Mouse (Mus musculus): Measurements from ENCODE around the gene Rpf2. TPM values are rescaled to one million over a fixed set of nuclear protein-coding genes. Genes with fewer than 3 reads are reported as not detected.
A peak's percentile ranks its signal among the peaks of the same experiment; 100 is the strongest.

Rpf2 gene
- polyA plus RNA-seq (2015; fragmentation: Nextera tagmentation; extraction: Ambion mirVana) = 36.2 and 36.6 TPM in 2 replicates

- Histone ChIP-seq H3K36me3 (ENCODE audit: control insufficient read depth, insufficient read depth) (peaks cover 48% of the 10 kb centered on the region), H3K4me1 (replicated peaks; ENCODE audit: control insufficient read depth, insufficient read depth, low read length) (0 out of 2 replicates have a peak, but pooled peaks cover 7% of the 10 kb centered on the region), H3K9me3 (ENCODE audit: control insufficient read depth) (no peaks in the 10 kb centered on the region), H3K4me3 (ENCODE audit: low read depth, low read length) (peak within 1 kb of the TSS; percentile 56), H3K4me2 (replicated peaks; ENCODE audit: low read depth) (peak within 1 kb of the TSS; percentile 67), H3K9ac (ENCODE audit: low read depth, low read length) (peak within 1 kb of the TSS; percentile 51), H3K27me3 (replicated peaks; ENCODE audit: control insufficient read depth, insufficient read depth, low read length) (no peaks in the 10 kb centered on the region), H3K27ac (ENCODE audit: low read depth, low read length) (peak within 1 kb of the TSS; percentile 36)
- under 1% methylated on average over 54 of the region's 54 CpGs for WGBS
- peak; percentile 87 for ATAC-seq
- TF ChIP-seq CTCF (IDR thresholded peaks at IDR 0.05; ENCODE audit: low read depth) = no peak
These were observed at the start of gene Rpf2 for GRCm38 (mm10) chr10:40246374-40247165. Gene Rpf2 (minus strand): TSS chr10:40247036.

- Histone ChIP-seq H3K4me1 (replicated peaks; ENCODE audit: control insufficient read depth, insufficient read depth, low read length) (no peaks in the 10 kb centered on the region), H3K9me3 (ENCODE audit: control insufficient read depth) (no peaks in the 10 kb centered on the region), H3K9ac (ENCODE audit: low read depth, low read length) (no peak overlapping the region), H3K36me3 (ENCODE audit: control insufficient read depth, insufficient read depth) (peaks cover 8% of the 10 kb centered on the region; the same call in 1 of the 2 replicates), H3K27ac (ENCODE audit: low read depth, low read length) (no peak overlapping the region), H3K27me3 (replicated peaks; ENCODE audit: control insufficient read depth, insufficient read depth, low read length) (no peaks in the 10 kb centered on the region), H3K4me3 (ENCODE audit: low read depth, low read length) (no peak overlapping the region), H3K4me2 (replicated peaks; ENCODE audit: low read depth) (no peak overlapping the region)
- 82% methylated on average over 6 of the region's 6 CpGs for WGBS
- no peak for TF ChIP-seq CTCF (IDR thresholded peaks at IDR 0.05; ENCODE audit: low read depth)
- no peak for ATAC-seq
These were observed 45.8 kb upstream of the Rpf2 start for GRCm38 (mm10) chr10:40292640-40293039.

GRCm38 (mm10) chr10:40286767-40287166, 39.9 kb upstream of the Rpf2 start:
- Histone ChIP-seq H3K4me2 (replicated peaks; ENCODE audit: low read depth) (no peak overlapping the region), H3K36me3 (ENCODE audit: control insufficient read depth, insufficient read depth) (peaks cover 7% of the 10 kb centered on the region), H3K4me3 (ENCODE audit: low read depth, low read length) (no peak overlapping the region), H3K27ac (ENCODE audit: low read depth, low read length) (no peak overlapping the region), H3K4me1 (replicated peaks; ENCODE audit: control insufficient read depth, insufficient read depth, low read length) (no peaks in the 10 kb centered on the region), H3K27me3 (replicated peaks; ENCODE audit: control insufficient read depth, insufficient read depth, low read length) (no peaks in the 10 kb centered on the region), H3K9ac (ENCODE audit: low read depth, low read length) (no peak overlapping the region), H3K9me3 (ENCODE audit: control insufficient read depth) (no peaks in the 10 kb centered on the region)
- no peak for ATAC-seq
- 79% methylated on average over 1 of the region's 1 CpGs for WGBS
- no peak for TF ChIP-seq CTCF (IDR thresholded peaks at IDR 0.05; ENCODE audit: low read depth)

- H3K9me3 ChIP-seq (ENCODE audit: control insufficient read depth) = no peaks in the 10 kb centered on the region
- no peaks in the 10 kb centered on the region for H3K27me3 ChIP-seq (replicated peaks; ENCODE audit: control insufficient read depth, insufficient read depth, low read length)
- H3K4me2 ChIP-seq (replicated peaks; ENCODE audit: low read depth) = no peak overlapping the region
- H3K4me1 ChIP-seq (replicated peaks; ENCODE audit: control insufficient read depth, insufficient read depth, low read length) = no peaks in the 10 kb centered on the region
- H3K27ac ChIP-seq (ENCODE audit: low read depth, low read length) = no peak overlapping the region
- ATAC-seq = no peak
- no peak overlapping the region for H3K9ac ChIP-seq (ENCODE audit: low read depth, low read length)
- peaks cover 4% of the 10 kb centered on the region; the same call in 1 of the 2 replicates for H3K36me3 ChIP-seq (ENCODE audit: control insufficient read depth, insufficient read depth)
- TF ChIP-seq CTCF (IDR thresholded peaks at IDR 0.05; ENCODE audit: low read depth) = no peak
- H3K4me3 ChIP-seq (ENCODE audit: low read depth, low read length) = no peak overlapping the region
- WGBS = 86% methylated on average over 1 of the region's 1 CpGs
These were observed 38.7 kb upstream of the Rpf2 start for GRCm38 (mm10) chr10:40285571-40285970.

- no peak for ATAC-seq
These were observed 38.2 kb upstream of the Rpf2 start for GRCm38 (mm10) chr10:40284997-40285396.

GRCm38 (mm10) chr10:40284179-40284831, 37.5 kb upstream of the Rpf2 start:
- Histone ChIP-seq H3K9ac (ENCODE audit: low read depth, low read length) (no peak overlapping the region), H3K4me1 (replicated peaks; ENCODE audit: control insufficient read depth, insufficient read depth, low read length) (no peaks in the 10 kb centered on the region), H3K36me3 (ENCODE audit: control insufficient read depth, insufficient read depth) (peaks cover 4% of the 10 kb centered on the region; the same call in 1 of the 2 replicates), H3K4me3 (ENCODE audit: low read depth, low read length) (no peak overlapping the region), H3K27ac (ENCODE audit: low read depth, low read length) (no peak overlapping the region), H3K4me2 (replicated peaks; ENCODE audit: low read depth) (no peak overlapping the region), H3K9me3 (ENCODE audit: control insufficient read depth) (no peaks in the 10 kb centered on the region), H3K27me3 (replicated peaks; ENCODE audit: control insufficient read depth, insufficient read depth, low read length) (no peaks in the 10 kb centered on the region)
- WGBS = 90% methylated on average over 10 of the region's 10 CpGs
- no peak for ATAC-seq
- TF ChIP-seq CTCF (IDR thresholded peaks at IDR 0.05; ENCODE audit: low read depth) = no peak

More at GRCm38 (mm10) chr10:40284997-40285396, 38.2 kb upstream of the Rpf2 start:
- no peak overlapping the region for H3K27ac ChIP-seq (ENCODE audit: low read depth, low read length)
- H3K27me3 ChIP-seq (replicated peaks; ENCODE audit: control insufficient read depth, insufficient read depth, low read length) = no peaks in the 10 kb centered on the region
- H3K4me2 ChIP-seq (replicated peaks; ENCODE audit: low read depth) = no peak overlapping the region
- no peaks in the 10 kb centered on the region for H3K4me1 ChIP-seq (replicated peaks; ENCODE audit: control insufficient read depth, insufficient read depth, low read length)
- H3K9ac ChIP-seq (ENCODE audit: low read depth, low read length) = no peak overlapping the region
- H3K9me3 ChIP-seq (ENCODE audit: control insufficient read depth) = no peaks in the 10 kb centered on the region
- peaks cover 4% of the 10 kb centered on the region; the same call in 1 of the 2 replicates for H3K36me3 ChIP-seq (ENCODE audit: control insufficient read depth, insufficient read depth)
- 91% methylated on average over 3 of the region's 3 CpGs for WGBS
- TF ChIP-seq CTCF (IDR thresholded peaks at IDR 0.05; ENCODE audit: low read depth) = no peak
- no peak overlapping the region for H3K4me3 ChIP-seq (ENCODE audit: low read depth, low read length)
